Mouse (Mus musculus) limb, embryonic 15.5 days (tissue): Measurements from ENCODE around the gene Agbl4. TPM values are rescaled to one million over a fixed set of nuclear protein-coding genes. Genes with fewer than 3 reads are reported as not detected.
A peak's percentile ranks its signal among the peaks of the same experiment; 100 is the strongest.

Experiments
- ATAC-seq: fragments of 200-750 bp; cut with Nextera tagmentation; 2 replicates; pipeline ENCODE4 v1.8.0; 2017; ENCODE audit warnings: low read depth, moderate TSS enrichment; ENCODE audit not compliant: insufficient number of reproducible peaks, low FRiP score, low TSS enrichment
- H3K27ac ChIP-seq: fragments of 300-500 bp; sonication (generic); 2 replicates; pipeline ENCODE4 v1.5.1; 2015; ENCODE audit warnings: moderate library complexity, mild to moderate bottlenecking, inconsistent platforms
- H3K27me3 ChIP-seq: fragments of 300-500 bp; sonication (generic); 2 replicates; pipeline ENCODE4 v1.6.1; 2015; ENCODE audit warnings: inconsistent platforms
- H3K36me3 ChIP-seq: fragments of 300-500 bp; sonication (generic); 2 replicates; pipeline ENCODE4 v1.6.1; 2015; ENCODE audit warnings: inconsistent platforms
- H3K4me1 ChIP-seq: fragments of 300-500 bp; sonication (generic); 2 replicates; pipeline ENCODE4 v1.6.1; 2015; ENCODE audit warnings: inconsistent platforms
- H3K4me2 ChIP-seq: fragments of 300-500 bp; sonication (generic); 2 replicates; pipeline ENCODE4 v1.6.1; 2015; ENCODE audit warnings: mild to moderate bottlenecking, inconsistent platforms
- H3K4me3 ChIP-seq: fragments of 300-500 bp; sonication (generic); 2 replicates; pipeline ENCODE4 v1.5.1; 2015; ENCODE audit warnings: mild to moderate bottlenecking, inconsistent platforms
- H3K9ac ChIP-seq: fragments of 300-500 bp; sonication (generic); 2 replicates; pipeline ENCODE4 v1.6.1; 2015; ENCODE audit warnings: inconsistent platforms
- H3K9me3 ChIP-seq: fragments of 300-500 bp; sonication (generic); 2 replicates; pipeline ENCODE4 v1.6.1; 2016; ENCODE audit warnings: inconsistent platforms
- WGBS: fragments of 180-500 bp; shearing (Covaris S2); methylation state at CpG from one replicate; pipeline ENCODE4 v1.1.7; 2015; 5-methylcytosine and 5-hydroxymethylcytosine counted together
- polyA plus RNA-seq: library from polyadenylated mRNA; unstranded; fragments of >200 nt; fragmentation: Nextera tagmentation; extraction: Ambion mirVana; gene quantifications from 2 replicates; pipeline ENCODE4 v1.2.1, GENCODE M21; 2015

Gene Agbl4
- polyA plus RNA-seq, 1 experiment from 2014 or later = 0.17 TPM

GRCm38 (mm10) chr4:111414818-111415488 lies 1017.5 kb downstream of the Agbl4 start, which contains the start of gene Bend5:
TSS of gene Bend5 (plus strand) at chr4:111415006.
- under 1% methylated on average over 65 of the region's 66 CpGs for WGBS
- peak within 1 kb of the TSS; percentile 86 for H3K9ac ChIP-seq
- peaks cover 8% of the 10 kb centered on the region for H3K36me3 ChIP-seq
- H3K4me3 ChIP-seq = peak within 1 kb of the TSS; percentile 77
- no peaks in the 10 kb centered on the region for H3K27me3 ChIP-seq
- peak within 1 kb of the TSS; percentile 69 for H3K4me2 ChIP-seq
- no peaks in the 10 kb centered on the region for H3K9me3 ChIP-seq
- H3K27ac ChIP-seq = peak within 1 kb of the TSS; percentile 90
- peaks cover 19% of the 10 kb centered on the region for H3K4me1 ChIP-seq
- peak; percentile 91 for ATAC-seq

- Histone ChIP-seq H3K9ac (peak overlapping the region; percentile 86; the same call in 1 of the 2 replicates), H3K4me2 (peak overlapping the region; percentile 69), H3K27me3 (no peaks in the 10 kb centered on the region), H3K4me1 (peaks cover 20% of the 10 kb centered on the region), H3K9me3 (no peaks in the 10 kb centered on the region), H3K4me3 (peak overlapping the region; percentile 77), H3K27ac (0 out of 2 replicates have a peak overlapping the region, but pooled peaks have one; percentile 8), H3K36me3 (peaks cover 8% of the 10 kb centered on the region)
- ATAC-seq = no peak
- WGBS = 68% methylated on average over 3 of the region's 3 CpGs
Measured at GRCm38 (mm10) chr4:111416126-111416525, 1018.7 kb downstream of the Agbl4 start.

- Histone ChIP-seq H3K9ac (no peak overlapping the region), H3K27ac (no peak overlapping the region)
Measured at GRCm38 (mm10) chr4:111416551-111416950, 1019.1 kb downstream of the Agbl4 start.

GRCm38 (mm10) chr4:111417716-111418115 lies 1020.3 kb downstream of the Agbl4 start:
- 79% methylated on average over 5 of the region's 5 CpGs for WGBS
- H3K27me3 ChIP-seq = no peaks in the 10 kb centered on the region
- peaks cover 8% of the 10 kb centered on the region for H3K36me3 ChIP-seq
- ATAC-seq = no peak
- no peak overlapping the region for H3K4me3 ChIP-seq
- no peak overlapping the region for H3K27ac ChIP-seq
- no peak overlapping the region for H3K9ac ChIP-seq
- H3K4me1 ChIP-seq = peaks cover 24% of the 10 kb centered on the region
- H3K4me2 ChIP-seq = no peak overlapping the region
- H3K9me3 ChIP-seq = no peaks in the 10 kb centered on the region

More at GRCm38 (mm10) chr4:111416551-111416950, 1019.1 kb downstream of the Agbl4 start:
- H3K9me3 ChIP-seq = no peaks in the 10 kb centered on the region
- no peaks in the 10 kb centered on the region for H3K27me3 ChIP-seq
- no peak for ATAC-seq
- H3K4me1 ChIP-seq = peaks cover 22% of the 10 kb centered on the region
- 38% methylated on average over 3 of the region's 3 CpGs for WGBS
- peaks cover 8% of the 10 kb centered on the region for H3K36me3 ChIP-seq
- H3K4me3 ChIP-seq = peak overlapping the region; percentile 77
- H3K4me2 ChIP-seq = peak overlapping the region; percentile 69

- no peak for ATAC-seq
- H3K27ac ChIP-seq = peak overlapping the region; percentile 73
- no peak overlapping the region for H3K9ac ChIP-seq
- H3K9me3 ChIP-seq = no peaks in the 10 kb centered on the region
- 82% methylated on average over 1 of the region's 1 CpGs for WGBS
- no peak overlapping the region for H3K4me2 ChIP-seq
- no peak overlapping the region for H3K4me3 ChIP-seq
- peaks cover 21% of the 10 kb centered on the region for H3K4me1 ChIP-seq
- H3K27me3 ChIP-seq = no peaks in the 10 kb centered on the region
- peaks cover 8% of the 10 kb centered on the region for H3K36me3 ChIP-seq
Measured at GRCm38 (mm10) chr4:111419476-111419875, 1022.0 kb downstream of the Agbl4 start.

GRCm38 (mm10) chr4:111420031-111420430 lies 1022.6 kb downstream of the Agbl4 start:
- no peak for ATAC-seq
- Histone ChIP-seq H3K9me3 (no peaks in the 10 kb centered on the region), H3K4me3 (no peak overlapping the region), H3K4me2 (no peak overlapping the region), H3K27me3 (no peaks in the 10 kb centered on the region), H3K27ac (no peak overlapping the region), H3K9ac (no peak overlapping the region), H3K36me3 (peaks cover 9% of the 10 kb centered on the region), H3K4me1 (peaks cover 23% of the 10 kb centered on the region)
- 50% methylated on average over 3 of the region's 3 CpGs for WGBS

GRCm38 (mm10) chr4:111420955-111421354 lies 1023.5 kb downstream of the Agbl4 start:
- WGBS = 86% methylated on average over 4 of the region's 4 CpGs
- Histone ChIP-seq H3K9me3 (no peaks in the 10 kb centered on the region), H3K4me2 (no peak overlapping the region), H3K27me3 (no peaks in the 10 kb centered on the region), H3K27ac (no peak overlapping the region), H3K36me3 (peaks cover 14% of the 10 kb centered on the region), H3K9ac (no peak overlapping the region), H3K4me1 (peaks cover 23% of the 10 kb centered on the region), H3K4me3 (no peak overlapping the region)
- no peak for ATAC-seq

GRCm38 (mm10) chr4:111421785-111422184 lies 1024.3 kb downstream of the Agbl4 start:
- 82% methylated on average over 6 of the region's 6 CpGs for WGBS
- H3K36me3 ChIP-seq = peaks cover 14% of the 10 kb centered on the region
- H3K4me1 ChIP-seq = peaks cover 18% of the 10 kb centered on the region
- no peaks in the 10 kb centered on the region for H3K9me3 ChIP-seq
- no peak overlapping the region for H3K4me2 ChIP-seq
- H3K27me3 ChIP-seq = no peaks in the 10 kb centered on the region
- H3K27ac ChIP-seq = no peak overlapping the region
- H3K9ac ChIP-seq = no peak overlapping the region
- no peak overlapping the region for H3K4me3 ChIP-seq
- ATAC-seq = no peak

- H3K4me2 ChIP-seq = no peak overlapping the region
- no peak overlapping the region for H3K4me3 ChIP-seq
- H3K4me1 ChIP-seq = peaks cover 14% of the 10 kb centered on the region
- H3K36me3 ChIP-seq = peaks cover 6% of the 10 kb centered on the region; the same call in 1 of the 2 replicates
- no peaks in the 10 kb centered on the region for H3K9me3 ChIP-seq
- ATAC-seq = no peak
- WGBS = 93% methylated on average over 1 of the region's 1 CpGs
- H3K9ac ChIP-seq = no peak overlapping the region
- no peaks in the 10 kb centered on the region for H3K27me3 ChIP-seq
- H3K27ac ChIP-seq = no peak overlapping the region
Measured at GRCm38 (mm10) chr4:111424371-111424950, 1027.0 kb downstream of the Agbl4 start.

GRCm38 (mm10) chr4:111425170-111425569 lies 1027.7 kb downstream of the Agbl4 start:
- peaks cover 6% of the 10 kb centered on the region; the same call in 1 of the 2 replicates for H3K36me3 ChIP-seq
- H3K27me3 ChIP-seq = no peaks in the 10 kb centered on the region
- peaks cover 14% of the 10 kb centered on the region for H3K4me1 ChIP-seq
- no peak overlapping the region for H3K27ac ChIP-seq
- no peak overlapping the region for H3K9ac ChIP-seq
- WGBS = 60% methylated on average over 6 of the region's 6 CpGs
- no peak overlapping the region for H3K4me2 ChIP-seq
- no peak for ATAC-seq
- no peak overlapping the region for H3K4me3 ChIP-seq
- H3K9me3 ChIP-seq = no peaks in the 10 kb centered on the region

GRCm38 (mm10) chr4:111431186-111431585 lies 1033.7 kb downstream of the Agbl4 start:
- peaks cover 27% of the 10 kb centered on the region for H3K36me3 ChIP-seq

GRCm38 (mm10) chr4:111432013-111432412 lies 1034.6 kb downstream of the Agbl4 start:
- H3K36me3 ChIP-seq = peaks cover 35% of the 10 kb centered on the region
- WGBS = 71% methylated on average over 5 of the region's 5 CpGs
- H3K9ac ChIP-seq = no peak overlapping the region
- no peaks in the 10 kb centered on the region for H3K9me3 ChIP-seq
- H3K4me1 ChIP-seq = no peaks in the 10 kb centered on the region
- H3K27ac ChIP-seq = no peak overlapping the region
- no peaks in the 10 kb centered on the region for H3K27me3 ChIP-seq
- no peak overlapping the region for H3K4me3 ChIP-seq
- ATAC-seq = no peak
- no peak overlapping the region for H3K4me2 ChIP-seq

More at GRCm38 (mm10) chr4:111431186-111431585, 1033.7 kb downstream of the Agbl4 start:
- 88% methylated on average over 2 of the region's 2 CpGs for WGBS
- Histone ChIP-seq H3K27me3 (no peaks in the 10 kb centered on the region), H3K27ac (no peak overlapping the region), H3K9ac (no peak overlapping the region), H3K4me1 (no peaks in the 10 kb centered on the region), H3K9me3 (no peaks in the 10 kb centered on the region), H3K4me3 (no peak overlapping the region), H3K4me2 (no peak overlapping the region)
- ATAC-seq = no peak
